Mouse (Mus musculus) frontal cortex, postnatal 36 days (tissue): ENCODE results near the gene Fam234a.
A peak's percentile ranks its signal among the peaks of the same experiment; 100 is the strongest.
"Not testable (repeated sequence)": the region's sequence is repeated elsewhere in the genome, so short reads cannot be mapped to it uniquely, and the experiment has no call there.

Experiments
- DNase-seq, 2 experiments: peaks; one replicate each; pipeline ENCODE4 v3.0.0; 2022; ENCODE audit warnings: low spot score in 2 of 2

Fam234a gene

GRCm38 (mm10) chr17:26244101-26244841 lies at the start of gene Fam234a:
Fam234a (minus strand) TSS chr17:26244242.
- peak; percentile 86 to 90 for DNase-seq

- DNase-seq: no peak
Measured at GRCm38 (mm10) chr17:26289475-26289874, 45.4 kb upstream of the Fam234a start.

GRCm38 (mm10) chr17:26286199-26286955 lies 42.3 kb upstream of the Fam234a start:
- DNase-seq: no peak

GRCm38 (mm10) chr17:26276711-26277110 lies 32.7 kb upstream of the Fam234a start:
- DNase-seq: peak; percentile 13 to 30

GRCm38 (mm10) chr17:26275933-26276332 lies 31.9 kb upstream of the Fam234a start:
- DNase-seq: no peak

- DNase-seq: no peak
Measured at GRCm38 (mm10) chr17:26272586-26272985, 28.5 kb upstream of the Fam234a start.

- DNase-seq: not testable (repeated sequence)
Measured at GRCm38 (mm10) chr17:26269577-26269976, 25.5 kb upstream of the Fam234a start.

- no peak for DNase-seq
Measured at GRCm38 (mm10) chr17:26268851-26269250, 24.8 kb upstream of the Fam234a start.

- DNase-seq: no peak
Measured at GRCm38 (mm10) chr17:26262384-26262783, 18.3 kb upstream of the Fam234a start.

GRCm38 (mm10) chr17:26261826-26262225 lies 17.8 kb upstream of the Fam234a start:
- no peak for DNase-seq

- no peak for DNase-seq
Measured at GRCm38 (mm10) chr17:26255313-26255712, 11.3 kb upstream of the Fam234a start.

GRCm38 (mm10) chr17:26253399-26253798 lies 9.4 kb upstream of the Fam234a start:
- no peak for DNase-seq

- peak; percentile 98 to 99 for DNase-seq
Measured at GRCm38 (mm10) chr17:26252539-26253251, 8.7 kb upstream of the Fam234a start, which contains the start of gene Luc7l. Luc7l (plus strand) TSS chr17:26252896.

- DNase-seq: no peak
Measured at GRCm38 (mm10) chr17:26251886-26252538, 8.0 kb upstream of the Fam234a start.

- DNase-seq: no peak
Measured at GRCm38 (mm10) chr17:26243471-26244100, 456 bp downstream of the Fam234a start.

- no peak for DNase-seq
Measured at GRCm38 (mm10) chr17:26240990-26241389, 3.1 kb downstream of the Fam234a start.

- no peak for DNase-seq
Measured at GRCm38 (mm10) chr17:26240120-26240790, 3.8 kb downstream of the Fam234a start.

- DNase-seq: no peak
Measured at GRCm38 (mm10) chr17:26239551-26239950, 4.5 kb downstream of the Fam234a start.

GRCm38 (mm10) chr17:26237667-26238066 lies 6.4 kb downstream of the Fam234a start:
- DNase-seq: no peak

- DNase-seq: no peak
Measured at GRCm38 (mm10) chr17:26235077-26235815, 8.8 kb downstream of the Fam234a start.
